Mouse (Mus musculus) embryonic facial prominence, embryonic 14.5 days (tissue): Measurements from ENCODE around the gene Fcrl5. TPM values are rescaled to one million over a fixed set of nuclear protein-coding genes. Genes with fewer than 3 reads are reported as not detected.
"Not testable (repeated sequence)": the region's sequence is repeated elsewhere in the genome, so short reads cannot be mapped to it uniquely, and the experiment has no call there.

Experiments used
- ATAC-seq: fragments of 200-750 bp; cut with Nextera tagmentation; 2 replicates; pipeline ENCODE4 v1.8.0; 2017; ENCODE audit warnings: low read depth, moderate number of reproducible peaks, moderate TSS enrichment
- DNase-seq: peaks from one replicate; pipeline ENCODE4 v3.0.0-alpha.2; 2015; ENCODE audit warnings: low spot score
- H3K27ac ChIP-seq: fragments of 300-500 bp; sonication (generic); replicated peaks from 2 replicates; pipeline ENCODE4 v1.5.1; 2014; ENCODE audit warnings: low read depth, mild to moderate bottlenecking, low read length, moderate library complexity
- H3K27me3 ChIP-seq: fragments of 300-500 bp; sonication (generic); replicated peaks from 2 replicates; pipeline ENCODE4 v1.6.1; 2014; ENCODE audit warnings: low read length; ENCODE audit not compliant: control insufficient read depth, insufficient read depth
- H3K36me3 ChIP-seq: fragments of 300-500 bp; sonication (generic); 2 replicates; pipeline ENCODE4 v1.6.1; 2014; ENCODE audit warnings: low read length, mixed read lengths; ENCODE audit not compliant: control insufficient read depth, insufficient read depth
- H3K4me1 ChIP-seq: fragments of 300-500 bp; sonication (generic); 2 replicates; pipeline ENCODE4 v1.6.1; 2014; ENCODE audit warnings: antibody characterized with exemption, low read length; ENCODE audit not compliant: control insufficient read depth, insufficient read depth
- H3K4me2 ChIP-seq: fragments of 300-500 bp; sonication (generic); 2 replicates; pipeline ENCODE4 v1.6.1; 2014; ENCODE audit warnings: low read depth, mild to moderate bottlenecking, low read length, moderate library complexity, mixed read lengths
- H3K4me3 ChIP-seq: fragments of 300-500 bp; sonication (generic); 2 replicates; pipeline ENCODE4 v1.5.1; 2014; ENCODE audit warnings: low read depth, mild to moderate bottlenecking, low read length
- H3K9ac ChIP-seq: fragments of 300-500 bp; sonication (generic); 2 replicates; pipeline ENCODE4 v1.6.1; 2014; ENCODE audit warnings: low read depth, mild to moderate bottlenecking, low read length, moderate library complexity, mixed read lengths
- H3K9me3 ChIP-seq: fragments of 300-500 bp; sonication (generic); 2 replicates; pipeline ENCODE4 v1.6.1; 2016; ENCODE audit warnings: low read length; ENCODE audit not compliant: control insufficient read depth
- WGBS: fragments of 180-500 bp; shearing (Covaris S2); extraction: QIAGEN DNeasy Blood & Tissue Kit; methylation state at CpG from one replicate; pipeline ENCODE4 v1.1.7; 2014; 5-methylcytosine and 5-hydroxymethylcytosine counted together
- polyA plus RNA-seq: library from polyadenylated mRNA; unstranded; fragments of >200 nt; fragmentation: Nextera tagmentation; extraction: Ambion mirVana; gene quantifications from 2 replicates; pipeline ENCODE4 v1.2.1, GENCODE M21; 2014

The Fcrl5 gene
- polyA plus RNA-seq, 1 experiment from 2014 or later: not detected

DNA sequence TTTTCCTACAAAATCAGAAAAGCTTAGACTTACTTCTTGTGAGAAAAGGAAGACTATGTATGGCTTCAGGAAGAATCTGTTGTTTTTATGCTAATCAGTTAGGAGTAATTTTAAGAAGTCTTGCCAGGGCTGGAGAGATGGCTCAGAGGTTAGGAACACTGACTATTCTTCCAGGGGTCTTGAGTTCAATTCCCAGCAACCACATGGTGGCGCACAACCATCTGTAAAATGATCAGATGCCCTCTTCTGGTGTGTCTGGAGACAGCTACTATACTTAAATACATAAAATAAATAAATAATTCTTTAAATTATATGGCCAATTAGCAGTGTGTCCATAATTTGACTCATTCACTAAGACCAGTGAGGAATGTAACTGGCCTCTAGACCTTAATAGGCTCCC is 14.9 kb upstream of the Fcrl5 start:
- DNase-seq (no peak), ATAC-seq (no peak)
- Histone ChIP-seq H3K9me3 (no peaks in the 10 kb centered on the region), H3K4me1 (no peaks in the 10 kb centered on the region), H3K27ac (no peak overlapping the region), H3K36me3 (no peaks in the 10 kb centered on the region), H3K4me3 (no peak overlapping the region), H3K4me2 (no peak overlapping the region), H3K27me3 (no peaks in the 10 kb centered on the region), H3K9ac (no peak overlapping the region)
- WGBS: 50% methylated on average over 1 of the region's 1 CpGs

GRCm38 (mm10) chr3:87422386-87422910 is 13.1 kb upstream of the Fcrl5 start:
- Histone ChIP-seq H3K36me3 (no peaks in the 10 kb centered on the region), H3K27ac (no peak overlapping the region), H3K9ac (no peak overlapping the region), H3K4me3 (no peak overlapping the region), H3K4me1 (no peaks in the 10 kb centered on the region), H3K4me2 (no peak overlapping the region), H3K27me3 (no peaks in the 10 kb centered on the region), H3K9me3 (no peaks in the 10 kb centered on the region)
- no peak for ATAC-seq
- no peak for DNase-seq
- WGBS: 73% methylated on average over 4 of the region's 4 CpGs

DNA sequence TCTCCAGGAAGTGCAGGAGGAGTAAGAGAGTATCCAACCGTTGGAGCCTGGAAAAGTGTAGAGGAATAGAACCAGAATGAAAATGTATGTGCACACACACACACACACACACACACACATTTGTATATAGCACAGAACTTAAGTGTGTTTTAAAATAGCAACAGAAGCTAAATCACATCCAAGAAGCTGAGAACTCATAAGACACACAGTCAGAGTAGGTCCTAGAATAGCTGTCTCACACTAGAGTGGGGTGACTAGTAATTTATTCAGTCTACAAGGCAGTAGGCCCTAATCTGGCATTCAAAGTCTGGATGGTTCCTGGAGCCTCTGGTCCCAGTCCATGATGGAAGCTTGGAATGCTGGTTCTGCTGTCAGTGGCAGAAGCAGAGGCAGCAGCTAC is 5.0 kb downstream of the Fcrl5 start:
- H3K9me3 ChIP-seq: peaks cover 4% of the 10 kb centered on the region; the same call in 1 of the 2 replicates
- no peak overlapping the region for H3K4me2 ChIP-seq
- 88% methylated on average over 1 of the region's 1 CpGs for WGBS
- H3K27ac ChIP-seq: no peak overlapping the region
- no peaks in the 10 kb centered on the region for H3K4me1 ChIP-seq
- no peak overlapping the region for H3K4me3 ChIP-seq
- no peak for ATAC-seq
- DNase-seq: no peak
- no peaks in the 10 kb centered on the region for H3K36me3 ChIP-seq
- H3K9ac ChIP-seq: no peak overlapping the region
- no peaks in the 10 kb centered on the region for H3K27me3 ChIP-seq

DNA sequence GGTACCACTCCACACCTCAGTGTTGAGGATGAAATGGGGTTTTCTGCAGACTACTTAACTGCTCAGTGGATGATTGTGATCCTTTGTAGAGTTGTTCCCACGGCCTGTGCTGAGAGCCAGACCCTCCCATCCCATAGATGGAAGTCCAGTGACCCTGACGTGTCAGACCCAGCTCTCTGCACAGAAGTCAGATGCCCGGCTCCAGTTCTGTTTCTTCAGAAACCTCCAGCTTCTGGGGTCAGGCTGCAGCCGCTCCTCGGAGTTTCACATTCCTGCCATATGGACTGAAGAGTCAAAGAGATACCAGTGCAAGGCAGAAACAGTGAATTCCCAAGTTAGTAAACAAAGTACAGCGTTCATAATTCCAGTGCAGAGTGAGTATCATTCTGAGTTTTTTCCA is 8.4 kb downstream of the Fcrl5 start:
- no peak for ATAC-seq

DNA sequence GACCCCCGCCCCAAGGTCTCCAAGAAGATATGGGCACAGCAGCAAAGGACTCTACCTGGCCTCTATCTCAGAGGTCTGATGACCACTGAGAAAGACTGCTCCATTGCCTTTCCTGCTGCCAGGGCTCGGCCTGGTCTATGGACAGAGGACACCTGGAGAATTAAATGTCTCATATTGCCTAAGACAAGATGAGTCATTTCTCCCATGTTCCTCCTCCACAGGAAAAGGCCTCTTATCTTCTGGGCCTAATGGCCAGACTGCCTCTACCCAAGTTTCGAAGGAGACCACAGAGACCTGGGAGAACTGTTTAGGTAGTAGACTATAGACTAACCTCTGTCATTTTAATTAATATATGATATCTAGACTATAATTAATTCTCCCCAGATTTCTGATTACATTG is 29.9 kb downstream of the Fcrl5 start:
- H3K4me1 ChIP-seq: no peaks in the 10 kb centered on the region
- H3K27ac ChIP-seq: no peak overlapping the region
- DNase-seq: no peak
- no peak overlapping the region for H3K4me2 ChIP-seq
- ATAC-seq: no peak
- WGBS: 84% methylated on average over 3 of the region's 3 CpGs
- H3K36me3 ChIP-seq: no peaks in the 10 kb centered on the region
- no peaks in the 10 kb centered on the region for H3K27me3 ChIP-seq
- H3K4me3 ChIP-seq: no peak overlapping the region
- 0 out of 2 replicates have a peak, but pooled peaks cover 3% of the 10 kb centered on the region for H3K9me3 ChIP-seq
- H3K9ac ChIP-seq: no peak overlapping the region

More for the DNA sequence above, 8.4 kb downstream of the Fcrl5 start:
- no peak overlapping the region for H3K4me3 ChIP-seq
- no peaks in the 10 kb centered on the region for H3K27me3 ChIP-seq
- 64% methylated on average over 6 of the region's 6 CpGs for WGBS
- H3K4me1 ChIP-seq: no peaks in the 10 kb centered on the region
- no peak overlapping the region for H3K27ac ChIP-seq
- DNase-seq: no peak
- H3K9me3 ChIP-seq: no peaks in the 10 kb centered on the region
- H3K36me3 ChIP-seq: no peaks in the 10 kb centered on the region
- no peak overlapping the region for H3K4me2 ChIP-seq
- no peak overlapping the region for H3K9ac ChIP-seq

DNA sequence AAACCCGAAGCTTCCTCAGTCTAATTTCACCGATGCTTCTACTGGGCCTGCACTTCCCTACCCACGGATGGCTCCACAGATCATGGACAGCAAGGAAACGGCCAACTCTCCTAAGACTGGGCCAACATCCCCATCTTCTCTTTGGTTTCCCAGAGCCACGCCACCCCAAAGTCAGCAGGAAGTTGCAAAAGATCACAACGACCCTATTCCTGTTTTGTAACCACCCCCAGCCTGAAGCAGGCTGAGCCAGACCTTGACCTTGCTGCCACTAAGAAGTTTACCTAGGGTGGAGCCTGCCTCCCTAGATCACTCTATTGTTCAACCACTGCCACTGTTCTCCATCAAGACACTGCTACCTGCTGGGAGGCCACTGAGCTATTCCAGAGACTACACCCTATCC is 31.4 kb downstream of the Fcrl5 start:
- no peaks in the 10 kb centered on the region for H3K27me3 ChIP-seq
- no peak overlapping the region for H3K9ac ChIP-seq
- no peaks in the 10 kb centered on the region for H3K4me1 ChIP-seq
- no peak overlapping the region for H3K4me3 ChIP-seq
- H3K36me3 ChIP-seq: no peaks in the 10 kb centered on the region
- 0 out of 2 replicates have a peak, but pooled peaks cover 3% of the 10 kb centered on the region for H3K9me3 ChIP-seq
- DNase-seq (no peak), ATAC-seq (no peak)
- 71% methylated on average over 6 of the region's 6 CpGs for WGBS
- no peak overlapping the region for H3K27ac ChIP-seq
- no peak overlapping the region for H3K4me2 ChIP-seq

DNA sequence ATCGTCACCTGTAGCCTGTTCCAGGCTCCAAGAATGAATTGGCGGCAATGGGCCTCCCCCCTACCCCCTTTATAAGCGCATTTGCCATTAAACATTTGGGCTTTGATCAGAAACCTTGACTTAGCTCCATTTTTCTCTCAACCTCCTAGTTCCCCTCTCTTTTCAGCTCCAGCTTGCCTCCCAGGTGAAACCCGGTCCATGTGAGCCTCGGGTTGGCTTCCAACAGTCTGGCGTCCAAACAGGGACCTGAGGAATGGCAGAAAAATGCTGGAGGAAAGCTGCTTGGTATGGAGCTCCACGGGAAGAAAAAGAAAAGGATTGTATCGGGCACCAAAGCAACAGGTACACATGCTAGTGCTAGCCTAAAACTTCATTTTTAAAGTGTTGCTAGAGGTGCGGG is 31.8 kb downstream of the Fcrl5 start:
- H3K9me3 ChIP-seq: 0 out of 2 replicates have a peak, but pooled peaks cover 3% of the 10 kb centered on the region
- no peak for DNase-seq
- no peak for ATAC-seq
- no peak overlapping the region for H3K27ac ChIP-seq
- no peak overlapping the region for H3K4me2 ChIP-seq
- H3K4me3 ChIP-seq: no peak overlapping the region
- H3K36me3 ChIP-seq: no peaks in the 10 kb centered on the region
- H3K27me3 ChIP-seq: no peaks in the 10 kb centered on the region
- 83% methylated on average over 9 of the region's 9 CpGs for WGBS
- no peaks in the 10 kb centered on the region for H3K4me1 ChIP-seq
- no peak overlapping the region for H3K9ac ChIP-seq

- not testable (repeated sequence) for DNase-seq, ATAC-seq, H3K27ac ChIP-seq, H3K9ac ChIP-seq, H3K4me2 ChIP-seq, H3K9me3 ChIP-seq, H3K27me3 ChIP-seq, H3K36me3 ChIP-seq, H3K4me3 ChIP-seq, H3K4me1 ChIP-seq
- WGBS: 88% methylated on average over 3 of the region's 3 CpGs
These were observed 42.4 kb downstream of the Fcrl5 start for GRCm38 (mm10) chr3:87477948-87478347.

DNA sequence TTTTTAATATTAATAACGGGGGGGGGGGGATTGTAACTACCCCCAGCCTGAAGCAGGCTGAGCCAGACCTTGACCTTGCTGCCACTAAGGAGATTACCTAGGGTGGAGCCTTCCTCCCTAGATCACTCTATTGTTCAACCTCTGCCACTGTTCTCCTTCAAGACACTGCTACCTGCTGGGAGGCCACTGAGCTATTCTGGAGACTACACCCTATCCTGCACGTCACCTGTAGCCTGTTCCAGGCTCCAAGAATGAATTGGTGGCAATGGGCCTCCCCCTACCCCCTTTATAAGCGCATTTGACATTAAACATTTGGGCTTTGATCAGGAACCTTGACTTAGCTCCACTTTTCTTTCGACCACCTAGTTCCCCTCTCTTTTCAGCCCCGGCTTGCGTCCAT is 43.0 kb downstream of the Fcrl5 start:
- not testable (repeated sequence) for H3K4me3 ChIP-seq, H3K4me2 ChIP-seq, H3K36me3 ChIP-seq, H3K4me1 ChIP-seq, H3K27me3 ChIP-seq, ATAC-seq, DNase-seq, H3K27ac ChIP-seq, H3K9me3 ChIP-seq, H3K9ac ChIP-seq
- WGBS: 85% methylated on average over 6 of the region's 6 CpGs
